25 mouse cellular contexts compared by ENCODE assay signal in genomic region chr7:24968463-24968862, GRCm38 (mm10). TPM values are rescaled to one million over a fixed set of nuclear protein-coding genes. Genes with fewer than 3 reads are reported as not detected.
DNase-seq lines count a peak whose midpoint lies in the region; ATAC-seq and TF ChIP-seq lines count a peak whose summit lies in the region.
"Had no signal": no experiment of that assay in that cellular context is flagged by ENCODE, and none has a peak within 500 bp of the region (broad histone marks: within the 10 kb centered on the region; RNA-seq: fewer than 3 reads in every experiment).

No protein-coding gene starts in this region.

- H3K27ac ChIP-seq in ES-E14 (ENCODE audit: insufficient read depth, low read depth, low read length, poor library complexity, severe bottlenecking) = no peak overlapping the region
- no peak overlapping the region for H3K27ac ChIP-seq in stomach, postnatal 0 days (replicated peaks)
- H3K27ac ChIP-seq: embryonic facial prominence, embryonic 13.5 days; forebrain, embryonic 12.5 days; heart, adult 2 months; heart, embryonic 15.5 days; hindbrain, embryonic 10.5 days; hindbrain, embryonic 14.5 days had no signal

- 67% methylated on average over 6 of the region's 6 CpGs for WGBS in stomach, postnatal 0 days

- H3K4me1 ChIP-seq in ES-E14 (ENCODE audit: control insufficient read depth in 2 of 2, insufficient read depth in 2 of 2, low read length in 2 of 2, poor library complexity in 1 of 2) = peaks cover 0 to 2% of the 10 kb centered on the region in 2 experiments; a peak in 1 of 4 replicates
- H3K4me1 ChIP-seq in stomach, postnatal 0 days (replicated peaks; ENCODE audit: control insufficient read depth, insufficient read depth) = no peaks in the 10 kb centered on the region

- H3K9ac ChIP-seq in ES-E14 (ENCODE audit: insufficient read depth, low read depth, low read length, poor library complexity, severe bottlenecking) = no peak overlapping the region
- no peak overlapping the region for H3K9ac ChIP-seq in stomach, postnatal 0 days (ENCODE audit: low read length)
- H3K9ac ChIP-seq: embryonic facial prominence, embryonic 13.5 days; forebrain, embryonic 12.5 days; heart, embryonic 15.5 days; hindbrain, embryonic 14.5 days had no signal

- H3K4me2 ChIP-seq in stomach, postnatal 0 days (replicated peaks; ENCODE audit: low read depth) = no peak overlapping the region
- H3K4me2 ChIP-seq: embryonic facial prominence, embryonic 13.5 days; forebrain, embryonic 12.5 days; heart, embryonic 11.5 days; heart, embryonic 15.5 days; hindbrain, embryonic 14.5 days had no signal

- no peak overlapping the region for H3K4me3 ChIP-seq in ES-E14 (ENCODE audit: insufficient read depth in 1 of 2, low read depth in 1 of 2, low read length in 2 of 2, poor library complexity in 1 of 2, severe bottlenecking in 1 of 2)
- no peak overlapping the region for H3K4me3 ChIP-seq in stomach, postnatal 0 days (ENCODE audit: low read depth, low read length)
- H3K4me3 ChIP-seq: embryonic facial prominence, embryonic 13.5 days; forebrain, embryonic 12.5 days; heart, adult 2 months; heart, embryonic 15.5 days; hindbrain, embryonic 10.5 days had no signal

- TF ChIP-seq EP300 in stomach, postnatal 0 days (optimal IDR thresholded peaks at IDR 0.05) = no peak

- in situ Hi-C loops in ES-E14 (cut with MboI; ENCODE audit: low sequenced_read_pairs in 2 of 2, unreplicated experiment in 2 of 2) = loop anchor here in 1 of 2 experiments (10.0 to 25.0 kb wide), 2 partner anchors 124 to 356 kb away; partner anchors contain the start of gene Phldb3

- no peaks in the 10 kb centered on the region for H3K27me3 ChIP-seq in stomach, postnatal 0 days (ENCODE audit: control insufficient read depth, insufficient read depth, low read length)
- H3K27me3 ChIP-seq: embryonic facial prominence, embryonic 13.5 days; forebrain, embryonic 12.5 days; heart, embryonic 15.5 days had no signal

- no peaks in the 10 kb centered on the region for H3K9me3 ChIP-seq in ES-E14 (ENCODE audit: control insufficient read depth, insufficient read depth, low read depth, low read length)
- H3K9me3 ChIP-seq in stomach, postnatal 0 days (ENCODE audit: control insufficient read depth, low read length) = no peaks in the 10 kb centered on the region
- H3K9me3 ChIP-seq: embryonic facial prominence, embryonic 13.5 days; forebrain, embryonic 12.5 days; heart, embryonic 15.5 days; hindbrain, embryonic 10.5 days had no signal

- TF ChIP-seq CTCF in stomach, postnatal 0 days (IDR thresholded peaks at IDR 0.05; ENCODE audit: low read depth) = no peak

- peaks cover 5% of the 10 kb centered on the region; the same call in 1 of the 2 replicates for H3K36me3 ChIP-seq in ES-E14 (ENCODE audit: control insufficient read depth, insufficient read depth, low read length, poor library complexity, severe bottlenecking)
- H3K36me3 ChIP-seq in stomach, postnatal 0 days (ENCODE audit: control insufficient read depth, insufficient read depth, low read length) = peaks cover 6% of the 10 kb centered on the region
- H3K36me3 ChIP-seq: forebrain, embryonic 12.5 days; hindbrain, embryonic 10.5 days had no signal

- ATAC-seq in stomach, postnatal 0 days (ENCODE audit: low FRiP score, low TSS enrichment) = no peak
- ATAC-seq: forebrain, embryonic 16.5 days; intestine, embryonic 16.5 days had no signal

- peak; percentile 37 to 46 for DNase-seq in cerebellum, adult 18-20 months
- no peak for DNase-seq in cerebellum, postnatal 14 days
- DNase-seq in cerebellum, postnatal 25 days = peak; percentile 53 to 63
- DNase-seq in cerebellum, postnatal 10 days = no peak
- DNase-seq in ES-E14 (ENCODE audit: low read depth, low spot score) = no peak
- peak; percentile 41 to 43 for DNase-seq in cerebellum, postnatal 36 days
- DNase-seq in stomach, postnatal 0 days (ENCODE audit: low spot score) = no peak
- DNase-seq: adrenal gland, postnatal 10 days; gastrocnemius, postnatal 14 days; heart, adult 2 months; kidney, adult 2 months had no signal

TF ChIP-seq in ES-E14, 5 proteins besides CTCF, POLR2A, EP300 and RAD21:
- TF ChIP-seq ZC3H11A (IDR thresholded peaks at IDR 0.05; ENCODE audit: borderline replicate concordance, low read depth, low read length) = no peak
- 0 out of 2 replicates have a peak, but pooled peaks have one; percentile 8 for TF ChIP-seq MAFK (IDR thresholded peaks at IDR 0.05; ENCODE audit: insufficient read depth, low read depth, low read length)

RNA-seq across cellular contexts. Expression of gene Rabac1, which starts 4.1 kb away (rescaled TPM):
- total RNA-seq in ES-E14 (2012; rRNA removed) = 212 and 328 TPM in 2 replicates
- polyA plus RNA-seq in stomach, postnatal 0 days (2015; fragmentation: Nextera tagmentation; extraction: Ambion mirVana) = 290 and 293 TPM in 2 replicates

RNA-seq across cellular contexts. Expression of gene Gm4881, which starts 24.2 kb away (rescaled TPM):
- not detected in 2 replicates for total RNA-seq in ES-E14 (2012; rRNA removed)
- not detected in 2 replicates for polyA plus RNA-seq in stomach, postnatal 0 days (2015; fragmentation: Nextera tagmentation; extraction: Ambion mirVana)
- total RNA-seq: adrenal gland, postnatal 10 days; adrenal gland, postnatal 4 days; CH12.LX; gastrocnemius, adult 18-20 months; gastrocnemius, postnatal 14 days; heart, adult 2 months; heart, postnatal 25 days had no signal
- polyA plus RNA-seq: embryonic facial prominence, embryonic 13.5 days; frontal cortex, adult 2 months; gonadal fat pad, adult 2 months; heart, adult 2 months; heart, embryonic 11.5 days; heart, embryonic 15.5 days; intestine, embryonic 16.5 days; kidney, adult 2 months had no signal

RNA-seq across cellular contexts. Expression of gene Atp1a3, which starts 37.3 kb away (rescaled TPM):
- total RNA-seq in ES-E14 (2012; rRNA removed) = 21.2 and 37.0 TPM in 2 replicates
- polyA plus RNA-seq in stomach, postnatal 0 days (2015; fragmentation: Nextera tagmentation; extraction: Ambion mirVana) = 1.6 and 2.4 TPM in 2 replicates

Comparison
In these comparisons a context has a peak if more than half of its experiments do, and no peak if none do; other contexts are left out.
1. DNase-seq: peak in cerebellum, adult 18-20 months (2 of 2), cerebellum, postnatal 25 days (2 of 2) and cerebellum, postnatal 36 days (2 of 2); none in cerebellum, postnatal 14 days (0 of 2), cerebellum, postnatal 10 days (0 of 2), ES-E14 (single experiment) and stomach, postnatal 0 days (single experiment).